Mouse (Mus musculus): ENCODE measurements at regions not wholly inside any gene's neighbourhood (a gene's known extent, or its start where the extent isn't known, plus 50 kb on each side); places are given as distances from the start of the nearest gene placed in this dataset.
A peak's percentile ranks its signal among the peaks of the same experiment; 100 is the strongest.

GRCm38 (mm10) chr5:101295941-101296340, 368.9 kb downstream of the Nkx6-1 start:
- DNase-seq (ENCODE audit: low spot score): no peak

- DNase-seq (ENCODE audit: low spot score): no peak
Measured at GRCm38 (mm10) chr5:101294031-101294430, 370.8 kb downstream of the Nkx6-1 start.

- peak; percentile 24 for DNase-seq (ENCODE audit: low spot score)
Measured at GRCm38 (mm10) chr5:101288358-101288757, 376.4 kb downstream of the Nkx6-1 start.

GRCm38 (mm10) chr5:101285941-101286340, 378.9 kb downstream of the Nkx6-1 start:
- no peak for DNase-seq (ENCODE audit: low spot score)

- DNase-seq (ENCODE audit: low spot score): no peak
Measured at GRCm38 (mm10) chr5:101250474-101250873, 405.0 kb downstream of the Gpat3 start.

GRCm38 (mm10) chr5:101242651-101243050, 397.1 kb downstream of the Gpat3 start:
- no peak for DNase-seq (ENCODE audit: low spot score)

- DNase-seq (ENCODE audit: low spot score): no peak
Measured at GRCm38 (mm10) chr5:101239298-101240118, 394.0 kb downstream of the Gpat3 start.

- no peak for DNase-seq (ENCODE audit: low spot score)
Measured at GRCm38 (mm10) chr5:101236163-101236693, 390.7 kb downstream of the Gpat3 start.

GRCm38 (mm10) chr5:101222390-101222789, 376.9 kb downstream of the Gpat3 start:
- no peak for DNase-seq (ENCODE audit: low spot score)

- DNase-seq (ENCODE audit: low spot score): no peak
Measured at GRCm38 (mm10) chr5:101218082-101218481, 372.6 kb downstream of the Gpat3 start.

- DNase-seq (ENCODE audit: low spot score): no peak
Measured at GRCm38 (mm10) chr5:101216837-101217571, 371.5 kb downstream of the Gpat3 start.

GRCm38 (mm10) chr5:101211974-101212373, 366.5 kb downstream of the Gpat3 start:
- no peak for DNase-seq (ENCODE audit: low spot score)

GRCm38 (mm10) chr5:101208150-101208549, 362.6 kb downstream of the Gpat3 start:
- DNase-seq (ENCODE audit: low spot score): no peak

GRCm38 (mm10) chr5:101195501-101195900, 350.0 kb downstream of the Gpat3 start:
- DNase-seq (ENCODE audit: low spot score): no peak

GRCm38 (mm10) chr5:101190976-101191375, 345.5 kb downstream of the Gpat3 start:
- no peak for DNase-seq (ENCODE audit: low spot score)

- DNase-seq (ENCODE audit: low spot score): no peak
Measured at GRCm38 (mm10) chr5:101173183-101173582, 327.7 kb downstream of the Gpat3 start.

GRCm38 (mm10) chr5:101172782-101173181, 327.3 kb downstream of the Gpat3 start:
- DNase-seq (ENCODE audit: low spot score): no peak

- no peak for DNase-seq (ENCODE audit: low spot score)
Measured at GRCm38 (mm10) chr5:101169074-101169473, 323.6 kb downstream of the Gpat3 start.

- no peak for DNase-seq (ENCODE audit: low spot score)
Measured at GRCm38 (mm10) chr5:101163624-101164213, 318.2 kb downstream of the Gpat3 start.

GRCm38 (mm10) chr5:101163112-101163511, 317.6 kb downstream of the Gpat3 start:
- no peak for DNase-seq (ENCODE audit: low spot score)

GRCm38 (mm10) chr5:101157416-101157815, 311.9 kb downstream of the Gpat3 start:
- DNase-seq (ENCODE audit: low spot score): no peak

- no peak for DNase-seq (ENCODE audit: low spot score)
Measured at GRCm38 (mm10) chr5:101146345-101146744, 300.8 kb downstream of the Gpat3 start.
